Mouse (Mus musculus) embryonic fibroblast, embryonic 13.5 days (primary cell): Measurements from ENCODE around the gene St3gal4. TPM values are rescaled to one million over a fixed set of nuclear protein-coding genes. Genes with fewer than 3 reads are reported as not detected.

Experiments
- H3K27ac ChIP-seq: 2 replicates; pipeline ENCODE4 v1.5.1; 2012; ENCODE audit warnings: low read length, control low read depth, inconsistent platforms; ENCODE audit not compliant: insufficient read depth
- H3K4me1 ChIP-seq: 2 replicates; pipeline ENCODE4 v1.6.1; 2011; ENCODE audit warnings: low read length; ENCODE audit not compliant: control insufficient read depth, insufficient read depth
- H3K4me3 ChIP-seq: 2 replicates; pipeline ENCODE4 v1.5.1; 2011; ENCODE audit warnings: mild to moderate bottlenecking, control low read depth, low read length; ENCODE audit not compliant: insufficient read depth
- CTCF ChIP-seq: IDR thresholded peaks from 2 replicates; pipeline ENCODE4 v1.5.1; 2011; ENCODE audit warnings: mild to moderate bottlenecking, control low read depth, low read length, moderate library complexity, borderline replicate concordance; ENCODE audit not compliant: insufficient read depth
- POLR2A ChIP-seq: IDR thresholded peaks from 2 replicates; pipeline ENCODE4 v1.6.1; 2011; ENCODE audit warnings: low read depth, mild to moderate bottlenecking, control low read depth, low read length, moderate library complexity
- polyA plus RNA-seq: library from polyadenylated mRNA; stranded (reverse); fragments of >200 nt; gene quantifications from 2 replicates; pipeline ENCODE4 v1.2.4, GENCODE M21; 2011; ENCODE audit warnings: low read depth; ENCODE audit not compliant: missing spikeins, insufficient read length

St3gal4 gene
- polyA plus RNA-seq, 1 experiment = 35.4 TPM

GRCm38 (mm10) chr9:35118563-35118962 is 505 bp downstream of the St3gal4 start:
- TF ChIP-seq CTCF (no peak), POLR2A (no peak)
- peak overlapping the region; percentile 81; the same call in 1 of the 2 replicates for H3K27ac ChIP-seq
- H3K4me3 ChIP-seq = no peak overlapping the region
- peaks cover 16% of the 10 kb centered on the region; the same call in 1 of the 2 replicates for H3K4me1 ChIP-seq

- TF ChIP-seq POLR2A (0 out of 2 replicates have a peak, but pooled peaks have one; percentile 7), CTCF (no peak)
- H3K4me1 ChIP-seq = peaks cover 16% of the 10 kb centered on the region; the same call in 1 of the 2 replicates
- peak overlapping the region; percentile 37 for H3K4me3 ChIP-seq
- peak overlapping the region; percentile 81 for H3K27ac ChIP-seq
These were observed 1.4 kb downstream of the St3gal4 start for GRCm38 (mm10) chr9:35117384-35118295.

GRCm38 (mm10) chr9:35116391-35117381 is 2.4 kb downstream of the St3gal4 start:
- Histone ChIP-seq H3K4me1 (peaks cover 21% of the 10 kb centered on the region), H3K27ac (peak overlapping the region; percentile 81), H3K4me3 (peak overlapping the region; percentile 68)
- TF ChIP-seq CTCF (no peak), POLR2A (peak; percentile 85)

- Histone ChIP-seq H3K27ac (peak overlapping the region; percentile 58), H3K4me3 (peak overlapping the region; percentile 68), H3K4me1 (peaks cover 22% of the 10 kb centered on the region)
- TF ChIP-seq CTCF (no peak), POLR2A (no peak)
These were observed 3.3 kb downstream of the St3gal4 start for GRCm38 (mm10) chr9:35115804-35116203.

GRCm38 (mm10) chr9:35115299-35115698 is 3.8 kb downstream of the St3gal4 start:
- TF ChIP-seq CTCF = no peak
- no peak for TF ChIP-seq POLR2A
- Histone ChIP-seq H3K4me3 (peak overlapping the region; percentile 68), H3K4me1 (peaks cover 22% of the 10 kb centered on the region), H3K27ac (0 out of 2 replicates have a peak overlapping the region, but pooled peaks have one; percentile 7)

- H3K27ac ChIP-seq = no peak overlapping the region
- TF ChIP-seq POLR2A = no peak
- no peak for TF ChIP-seq CTCF
These were observed 4.8 kb downstream of the St3gal4 start for GRCm38 (mm10) chr9:35114234-35114633.

GRCm38 (mm10) chr9:35111941-35112595 is 7.0 kb downstream of the St3gal4 start:
- Histone ChIP-seq H3K4me3 (no peak overlapping the region), H3K4me1 (peaks cover 19% of the 10 kb centered on the region; the same call in 1 of the 2 replicates), H3K27ac (no peak overlapping the region)
- no peak for TF ChIP-seq CTCF
- no peak for TF ChIP-seq POLR2A

More at GRCm38 (mm10) chr9:35114234-35114633, 4.8 kb downstream of the St3gal4 start:
- Histone ChIP-seq H3K4me3 (no peak overlapping the region), H3K4me1 (peaks cover 22% of the 10 kb centered on the region)

GRCm38 (mm10) chr9:35111446-35111845 is 7.6 kb downstream of the St3gal4 start:
- H3K4me1 ChIP-seq = peaks cover 19% of the 10 kb centered on the region; the same call in 1 of the 2 replicates
- no peak for TF ChIP-seq POLR2A
- TF ChIP-seq CTCF = no peak
- H3K4me3 ChIP-seq = no peak overlapping the region
- H3K27ac ChIP-seq = no peak overlapping the region

- H3K4me1 ChIP-seq = peaks cover 18% of the 10 kb centered on the region; the same call in 1 of the 2 replicates
- no peak overlapping the region for H3K4me3 ChIP-seq
- H3K27ac ChIP-seq = no peak overlapping the region
- TF ChIP-seq CTCF (no peak), POLR2A (no peak)
These were observed 8.5 kb downstream of the St3gal4 start for GRCm38 (mm10) chr9:35110567-35110966.
